Mouse (Mus musculus) testis, adult 2 months (tissue): ENCODE data around the gene Gpr157. TPM values are rescaled to one million over a fixed set of nuclear protein-coding genes. Genes with fewer than 3 reads are reported as not detected.

Experiments used
- H3K27ac ChIP-seq: fragments of 200-500 bp; 2 replicates; pipeline ENCODE4 v1.5.1; 2012; ENCODE audit warnings: low read depth, low read length; ENCODE audit not compliant: control insufficient read depth, insufficient read depth
- H3K27me3 ChIP-seq: fragments of 200-500 bp; 2 replicates; pipeline ENCODE4 v1.6.1; 2012; ENCODE audit warnings: mild to moderate bottlenecking, low read length, moderate library complexity; ENCODE audit not compliant: control insufficient read depth, insufficient read depth
- H3K36me3 ChIP-seq: fragments of 200-500 bp; 2 replicates; pipeline ENCODE4 v1.6.1; 2012; ENCODE audit warnings: mild to moderate bottlenecking, low read length; ENCODE audit not compliant: control insufficient read depth, insufficient read depth
- H3K4me1 ChIP-seq: fragments of 200-500 bp; 2 replicates; pipeline ENCODE4 v1.6.1; 2012; ENCODE audit warnings: low read length; ENCODE audit not compliant: control insufficient read depth, insufficient read depth
- H3K4me3 ChIP-seq: fragments of 200-500 bp; 2 replicates; pipeline ENCODE4 v1.5.1; 2012; ENCODE audit warnings: low read depth, mild to moderate bottlenecking, low read length, moderate library complexity, mixed read lengths; ENCODE audit not compliant: control insufficient read depth
- CTCF ChIP-seq: fragments of 200-500 bp; IDR thresholded peaks from 2 replicates; pipeline ENCODE4 v1.5.1; 2012; ENCODE audit warnings: low read depth, mild to moderate bottlenecking, inconsistent platforms, low read length, moderate library complexity; ENCODE audit not compliant: control insufficient read depth, insufficient read depth, insufficient replicate concordance
- POLR2A ChIP-seq: fragments of 200-500 bp; IDR thresholded peaks from 2 replicates; pipeline ENCODE4 v1.6.1; 2012; ENCODE audit warnings: low read depth, mild to moderate bottlenecking, inconsistent platforms, low read length, moderate library complexity; ENCODE audit not compliant: control insufficient read depth
- polyA plus RNA-seq: library from polyadenylated mRNA; depleted of rRNA; stranded (reverse); fragments of >200 nt; gene quantifications from 2 replicates; pipeline ENCODE4 v1.2.3, GENCODE M21; 2012

Gpr157 gene
- polyA plus RNA-seq, 1 experiment, result 0.96 TPM

DNA sequence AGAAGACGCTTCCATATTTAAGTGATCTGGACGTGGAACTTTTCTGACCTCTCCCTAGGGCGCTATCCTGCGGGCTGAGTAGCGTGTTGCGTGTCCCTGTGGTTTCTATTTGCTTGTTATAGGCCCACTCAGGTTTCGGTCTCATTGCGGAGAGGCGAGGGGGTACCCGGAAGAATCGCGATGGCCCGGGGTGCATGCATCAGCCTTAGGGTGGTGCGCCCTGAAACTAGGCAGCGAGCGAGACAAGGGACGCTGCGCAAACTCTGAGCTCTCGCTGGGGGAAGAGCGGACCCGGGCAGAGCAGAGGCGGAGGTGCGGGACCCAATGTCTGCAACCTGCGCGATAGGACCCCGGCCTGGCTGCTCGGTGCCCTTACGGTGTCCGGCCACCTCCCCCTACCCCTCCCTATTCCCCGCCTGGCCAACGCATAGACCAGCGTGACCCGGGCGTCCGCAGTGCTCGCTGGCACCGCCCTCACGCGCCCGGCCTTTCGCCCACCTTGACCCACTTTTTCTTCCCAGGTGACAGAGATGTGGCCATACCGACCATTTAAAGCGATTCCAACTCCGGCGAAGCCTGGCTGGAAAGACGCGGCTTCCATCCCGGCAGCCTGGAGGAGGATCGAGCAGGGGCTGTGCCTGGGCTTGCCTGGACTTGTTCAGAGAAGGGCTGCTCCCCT is 38.5 kb upstream of the Gpr157 start:
- no peaks in the 10 kb centered on the region for H3K27me3 ChIP-seq
- peaks cover 9% of the 10 kb centered on the region for H3K4me1 ChIP-seq
- peak overlapping the region; percentile 83 for H3K4me3 ChIP-seq
- H3K36me3 ChIP-seq, result no peaks in the 10 kb centered on the region
- peak overlapping the region; percentile 84 for H3K27ac ChIP-seq
- 0 out of 2 replicates have a peak, but pooled peaks have one; percentile 0 for TF ChIP-seq POLR2A
- no peak for TF ChIP-seq CTCF

DNA sequence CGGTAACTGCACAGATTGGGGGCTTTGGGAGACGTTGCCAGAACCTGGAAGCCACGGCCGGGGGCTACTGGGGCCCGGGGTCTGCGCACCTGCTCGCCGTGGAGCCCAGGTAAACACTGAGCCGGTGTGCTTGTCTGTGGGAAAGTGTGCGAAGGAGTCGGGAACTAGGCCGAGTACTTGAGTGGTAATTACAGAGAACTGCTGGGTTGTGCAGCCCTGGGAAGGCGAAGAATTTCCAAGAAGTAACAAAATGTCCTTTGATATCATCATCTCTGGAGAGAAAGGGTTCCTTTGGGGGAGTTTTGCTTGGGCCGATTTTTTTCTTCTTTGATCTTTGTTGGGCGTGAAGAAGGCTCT is 38.0 kb upstream of the Gpr157 start:
- Histone ChIP-seq H3K27ac (peak overlapping the region; percentile 84), H3K4me3 (peak overlapping the region; percentile 83), H3K4me1 (peaks cover 9% of the 10 kb centered on the region), H3K36me3 (no peaks in the 10 kb centered on the region), H3K27me3 (no peaks in the 10 kb centered on the region)
- TF ChIP-seq CTCF (no peak), POLR2A (no peak)

DNA sequence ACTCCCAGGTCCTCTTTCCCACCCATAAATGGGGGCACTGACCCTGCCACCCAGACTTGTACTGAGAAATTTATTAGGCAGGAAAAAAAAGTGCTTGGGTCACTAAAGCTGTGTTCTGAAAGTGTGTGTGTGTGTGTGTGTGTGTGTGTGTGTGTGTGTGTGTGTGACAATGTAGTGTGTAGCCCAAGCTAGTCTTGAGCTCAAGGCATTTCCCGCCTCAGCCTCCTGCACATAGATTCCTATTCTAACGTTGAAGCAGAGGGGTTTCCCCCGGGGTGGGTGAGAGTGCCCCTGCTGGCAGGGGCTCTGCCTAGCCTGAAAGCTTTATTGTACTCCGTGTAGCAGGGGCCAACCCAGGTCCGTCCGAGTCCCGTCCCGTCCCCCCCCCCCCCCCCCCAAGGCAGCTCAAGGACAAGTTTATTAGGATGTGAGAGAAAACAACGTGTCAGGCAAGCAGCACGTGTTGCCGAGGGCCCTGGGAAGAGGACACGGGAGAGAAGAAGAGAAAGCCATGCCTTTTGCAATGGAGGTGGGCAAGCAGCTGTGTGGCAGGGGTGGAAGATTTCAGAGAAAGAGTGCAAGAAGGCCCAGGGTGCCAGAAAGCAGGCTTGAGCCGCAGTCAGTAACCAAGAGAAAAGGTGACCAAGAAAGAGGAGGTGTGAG is 37.5 kb upstream of the Gpr157 start:
- peak overlapping the region; percentile 44 for H3K4me3 ChIP-seq
- peak overlapping the region; percentile 59 for H3K27ac ChIP-seq
- no peaks in the 10 kb centered on the region for H3K27me3 ChIP-seq
- no peak for TF ChIP-seq POLR2A
- no peak for TF ChIP-seq CTCF
- H3K36me3 ChIP-seq, result no peaks in the 10 kb centered on the region
- peaks cover 9% of the 10 kb centered on the region for H3K4me1 ChIP-seq

DNA sequence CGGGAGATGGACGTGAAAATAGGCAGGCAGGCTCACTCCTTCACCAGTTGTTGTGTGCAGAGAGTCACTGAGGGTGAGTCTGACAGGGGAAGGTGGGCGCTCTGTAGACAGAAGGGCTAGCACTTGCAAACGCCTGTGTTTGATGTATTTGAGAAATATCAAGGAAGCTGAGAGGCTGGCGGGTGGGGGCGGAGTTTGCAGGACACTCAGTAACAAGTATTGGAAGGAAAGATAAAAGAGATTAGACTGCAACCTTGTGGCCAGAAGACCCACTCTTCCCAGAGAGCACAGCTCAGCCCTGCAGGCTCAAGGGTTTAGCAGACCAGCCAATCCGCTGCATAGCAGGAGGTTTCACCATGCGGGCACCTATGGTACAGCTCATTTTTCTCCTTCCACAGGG is 35.7 kb upstream of the Gpr157 start:
- Histone ChIP-seq H3K4me3 (no peak overlapping the region), H3K27me3 (no peaks in the 10 kb centered on the region), H3K27ac (no peak overlapping the region), H3K36me3 (no peaks in the 10 kb centered on the region), H3K4me1 (peaks cover 9% of the 10 kb centered on the region)
- TF ChIP-seq POLR2A (no peak), CTCF (no peak; the same call in 1 of the 2 replicates)

DNA sequence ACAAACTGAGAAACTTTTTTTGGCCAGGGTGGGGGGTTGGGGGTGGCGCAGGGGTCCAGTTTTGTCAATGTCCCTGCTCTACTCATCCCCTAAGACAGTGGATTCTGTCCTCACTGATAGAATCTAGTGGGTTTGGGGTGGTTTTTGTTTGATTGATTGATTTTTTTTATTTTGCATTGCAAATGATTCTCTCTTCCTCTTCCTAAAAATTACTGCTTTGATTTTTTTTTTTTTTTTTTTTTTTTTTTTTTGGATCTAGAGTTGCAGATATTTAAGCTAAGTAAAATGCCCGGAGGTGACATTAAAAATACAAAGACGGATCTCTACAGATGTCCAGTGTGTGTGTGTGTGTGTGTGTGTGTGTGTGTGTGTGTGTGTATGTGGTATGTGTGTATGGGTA is 34.8 kb upstream of the Gpr157 start:
- Histone ChIP-seq H3K27me3 (no peaks in the 10 kb centered on the region), H3K4me1 (peaks cover 9% of the 10 kb centered on the region), H3K27ac (no peak overlapping the region), H3K4me3 (no peak overlapping the region), H3K36me3 (no peaks in the 10 kb centered on the region)
- TF ChIP-seq CTCF, result no peak
- TF ChIP-seq POLR2A, result no peak

DNA sequence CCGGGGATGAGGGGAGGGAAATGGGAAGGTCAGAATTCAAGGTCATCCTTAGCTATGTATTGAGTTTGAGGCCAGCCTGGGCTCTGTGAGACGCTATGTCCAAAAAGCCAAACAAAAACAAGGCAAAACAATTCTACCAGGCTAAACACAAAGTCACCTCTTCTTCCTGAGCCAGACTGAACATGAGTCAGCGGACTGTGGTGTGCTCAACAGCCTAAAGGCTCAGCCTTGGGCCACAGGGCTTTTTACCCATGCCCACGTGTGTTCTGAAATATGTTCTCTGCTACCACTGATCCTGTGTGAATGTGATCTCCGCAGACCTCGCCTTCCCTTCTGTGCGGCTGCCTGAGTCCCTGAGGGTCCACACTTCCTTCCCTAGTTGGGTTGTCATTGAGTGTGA is 31.0 kb upstream of the Gpr157 start:
- no peaks in the 10 kb centered on the region for H3K4me1 ChIP-seq
- no peak overlapping the region for H3K4me3 ChIP-seq
- no peak for TF ChIP-seq CTCF
- no peak overlapping the region for H3K27ac ChIP-seq
- no peaks in the 10 kb centered on the region for H3K27me3 ChIP-seq
- H3K36me3 ChIP-seq, result no peaks in the 10 kb centered on the region

DNA sequence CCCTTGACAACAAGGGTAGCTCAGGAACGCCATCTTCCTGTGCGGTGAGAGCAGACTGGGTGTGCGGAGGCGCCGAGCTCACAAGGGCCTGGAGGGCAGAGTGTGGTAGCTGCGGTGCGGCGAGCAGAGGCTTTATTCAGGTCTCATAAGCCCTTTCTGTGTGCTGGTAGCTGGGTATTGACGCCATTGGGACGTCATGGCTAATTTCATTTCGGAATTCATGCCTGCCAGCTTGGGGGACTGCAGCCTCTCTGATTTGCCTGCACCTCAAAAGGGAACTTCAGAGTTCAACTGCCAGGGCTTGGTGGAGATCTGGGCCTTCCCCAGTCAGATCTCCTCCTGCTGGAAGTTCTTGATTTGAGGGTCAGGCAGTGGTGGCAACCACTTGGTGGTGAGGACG is 29.4 kb upstream of the Gpr157 start:
- Histone ChIP-seq H3K4me1 (no peaks in the 10 kb centered on the region), H3K4me3 (no peak overlapping the region), H3K27ac (no peak overlapping the region), H3K36me3 (no peaks in the 10 kb centered on the region), H3K27me3 (no peaks in the 10 kb centered on the region)
- TF ChIP-seq POLR2A, result no peak
- no peak for TF ChIP-seq CTCF

DNA sequence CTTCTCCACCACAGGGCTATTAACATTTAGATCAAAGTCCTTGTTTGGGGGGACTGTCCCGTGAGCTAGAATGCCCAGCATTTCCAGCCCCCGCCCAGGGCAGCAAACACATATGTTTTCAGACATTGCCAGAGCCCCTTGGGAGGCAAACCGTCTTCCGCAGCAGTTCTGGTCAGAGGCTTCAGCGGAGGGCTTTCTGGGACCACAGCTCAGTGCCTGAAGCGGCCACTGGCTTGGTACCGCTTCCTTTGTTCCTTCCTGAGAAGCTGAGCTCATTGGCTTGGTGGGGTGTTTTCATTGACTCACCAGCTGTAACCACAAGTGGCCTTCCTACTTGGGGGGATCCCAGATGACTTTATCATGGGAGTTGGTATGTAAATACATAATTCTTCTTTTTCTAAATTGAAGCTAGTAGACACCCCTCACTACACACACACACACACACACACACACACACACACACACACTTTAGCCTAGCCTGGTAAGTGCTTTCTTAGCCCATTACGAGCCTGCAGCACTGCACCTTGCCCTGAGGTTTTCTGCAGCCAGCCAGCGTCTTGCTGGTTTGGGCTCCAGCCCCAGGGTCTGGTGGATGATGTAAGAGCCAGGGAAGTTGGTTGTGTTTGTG is 27.2 kb upstream of the Gpr157 start:
- H3K27ac ChIP-seq, result no peak overlapping the region
- H3K4me1 ChIP-seq, result no peaks in the 10 kb centered on the region
- no peak for TF ChIP-seq POLR2A
- no peak for TF ChIP-seq CTCF
- no peaks in the 10 kb centered on the region for H3K36me3 ChIP-seq
- H3K4me3 ChIP-seq, result no peak overlapping the region
- no peaks in the 10 kb centered on the region for H3K27me3 ChIP-seq
